Mouse (Mus musculus) spleen, postnatal 36 days (tissue): Measurements from ENCODE around the gene Lamtor1.
"Not testable (repeated sequence)": the region's sequence is repeated elsewhere in the genome, so short reads cannot be mapped to it uniquely, and the experiment has no call there.

Experiments
- DNase-seq, 2 experiments: peaks; one replicate each; pipeline ENCODE4 v3.0.0; 2022; ENCODE audit warnings: low spot score in 2 of 2, mixed read lengths in 1 of 2

Gene Lamtor1

GRCm38 (mm10) chr7:101900331-101901097, 5.2 kb upstream of the Lamtor1 start:
- DNase-seq, result no peak

DNA sequence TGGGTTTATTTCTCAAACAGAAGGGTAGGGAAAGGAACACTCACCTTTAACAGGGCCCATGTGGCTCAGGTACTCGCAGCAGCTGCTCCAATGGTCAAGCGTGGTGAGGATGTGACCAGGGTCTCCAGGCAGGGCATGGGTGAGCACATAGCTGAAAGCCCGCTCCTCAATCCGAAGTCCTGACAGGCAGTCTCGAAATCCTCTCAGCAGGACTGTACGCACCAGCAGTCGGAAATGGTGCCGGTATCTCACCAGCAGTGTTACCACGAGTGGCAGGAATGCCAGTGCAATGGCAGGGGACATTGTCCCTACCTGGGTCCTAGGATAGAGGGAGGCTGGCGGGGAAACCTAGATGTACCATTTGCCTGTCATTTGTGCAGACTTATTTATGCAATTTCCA, 3.7 kb upstream of the Lamtor1 start:
- DNase-seq, result no peak

DNA sequence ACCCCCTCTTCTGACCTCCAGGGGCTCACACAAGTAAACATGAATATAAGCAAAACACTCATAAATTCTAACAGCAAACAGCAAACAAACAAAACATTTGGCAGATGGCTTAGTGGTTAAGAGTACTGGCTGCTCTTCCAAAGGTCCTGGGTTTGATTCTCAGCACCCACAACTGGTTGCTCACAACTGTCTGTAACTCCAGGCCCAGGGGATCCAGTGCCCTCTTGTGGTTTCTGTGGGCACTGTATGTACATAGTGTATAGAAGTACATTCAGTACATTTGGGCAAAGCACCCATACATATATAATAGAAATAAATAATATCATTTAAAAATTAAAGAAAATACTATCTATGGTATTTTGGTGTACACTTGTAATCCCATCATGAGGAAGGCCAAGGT, 2.9 kb upstream of the Lamtor1 start:
- no peak for DNase-seq

- DNase-seq, result no peak
Observed at GRCm38 (mm10) chr7:101906287-101906681, 580 bp downstream of the Lamtor1 start, which contains the start of gene Tomt. Gene Tomt (minus strand): TSS chr7:101906359.

DNA sequence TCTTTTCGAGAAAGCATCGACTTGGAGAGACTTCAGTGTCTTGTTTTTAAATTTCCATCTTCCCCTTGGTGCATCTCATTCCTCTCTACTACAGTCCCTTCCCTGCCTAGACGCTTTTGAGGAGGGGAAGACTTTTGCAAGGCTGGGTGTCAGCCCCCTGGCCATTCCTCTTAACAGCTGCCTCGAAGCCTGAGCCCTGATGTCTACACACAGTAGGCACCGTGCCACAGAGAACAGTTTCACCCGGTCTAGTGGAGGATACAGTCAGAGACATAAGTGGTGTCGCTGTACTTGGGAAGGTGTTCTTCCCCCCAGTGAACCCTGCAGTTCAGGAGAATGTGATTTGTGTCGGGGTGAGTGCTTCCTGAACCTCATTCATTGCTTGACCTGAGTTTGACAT, 992 bp downstream of the Lamtor1 start:
- peak; percentile 17 to 25 for DNase-seq

DNA sequence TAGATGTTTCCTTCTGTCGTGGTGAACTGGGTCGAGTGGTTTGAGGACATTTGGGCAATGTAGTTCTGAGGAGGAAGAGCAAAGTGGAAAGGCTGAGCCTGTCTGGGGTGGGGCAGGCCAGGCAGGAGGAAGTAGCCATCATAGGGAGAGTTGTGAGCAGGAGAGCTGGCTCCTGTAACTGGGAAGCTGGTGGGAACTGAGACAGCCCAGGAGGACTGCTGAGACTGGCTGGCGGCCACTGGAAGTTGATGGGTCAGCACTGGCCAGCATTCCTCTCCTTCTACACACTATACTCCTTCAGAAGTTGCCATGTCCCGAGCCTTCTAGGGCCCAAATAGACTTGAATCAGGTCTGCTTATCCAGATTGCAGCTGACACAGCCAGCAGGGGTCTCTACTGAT, 2.7 kb downstream of the Lamtor1 start:
- no peak for DNase-seq

GRCm38 (mm10) chr7:101910138-101910537, 4.4 kb downstream of the Lamtor1 start:
- DNase-seq, result no peak

GRCm38 (mm10) chr7:101911982-101912381, 6.3 kb downstream of the Lamtor1 start:
- DNase-seq, result no peak

DNA sequence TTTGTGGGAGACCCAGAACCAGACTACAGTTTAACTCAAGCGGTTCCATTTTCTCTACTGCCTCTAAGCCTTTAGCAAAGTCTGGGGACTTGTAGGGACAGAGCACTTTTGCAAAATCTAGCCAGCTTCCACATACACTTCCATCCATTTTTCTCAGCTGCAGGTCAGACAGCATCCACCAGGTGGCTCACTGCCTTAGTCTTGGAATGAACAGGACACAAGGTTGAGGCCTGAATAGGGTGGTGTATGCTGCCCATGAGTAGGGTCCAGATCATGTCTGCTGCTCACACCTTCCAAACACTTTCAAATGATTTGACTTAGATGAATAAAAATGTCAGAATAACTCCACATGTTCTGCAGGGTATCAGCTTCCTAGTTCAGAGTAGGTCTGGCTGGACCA, 12.4 kb downstream of the Lamtor1 start:
- peak in 1 of 2 experiments; percentile 36 for DNase-seq

GRCm38 (mm10) chr7:101925892-101926291, 20.2 kb downstream of the Lamtor1 start:
- DNase-seq, result not testable (repeated sequence)

DNA sequence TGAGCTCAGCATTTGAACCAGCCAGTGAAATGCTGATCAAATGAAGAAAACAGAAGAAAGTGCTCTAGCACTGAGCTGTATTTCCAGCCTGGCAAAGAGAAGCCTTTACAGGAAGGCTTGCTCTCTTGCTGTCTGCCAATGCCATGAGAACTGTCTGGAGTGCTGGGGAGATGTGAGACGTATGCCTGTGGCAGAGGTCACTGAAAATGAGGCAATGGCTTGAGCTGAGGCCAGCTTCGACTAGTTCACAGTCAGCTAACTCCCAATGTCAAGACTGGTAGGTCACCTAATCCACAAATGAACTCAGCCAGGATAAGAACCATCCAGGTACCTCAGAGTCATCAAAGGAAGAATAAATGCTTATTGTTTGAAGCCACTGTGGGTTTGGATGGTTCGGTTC, 22.4 kb downstream of the Lamtor1 start:
- DNase-seq, result no peak

DNA sequence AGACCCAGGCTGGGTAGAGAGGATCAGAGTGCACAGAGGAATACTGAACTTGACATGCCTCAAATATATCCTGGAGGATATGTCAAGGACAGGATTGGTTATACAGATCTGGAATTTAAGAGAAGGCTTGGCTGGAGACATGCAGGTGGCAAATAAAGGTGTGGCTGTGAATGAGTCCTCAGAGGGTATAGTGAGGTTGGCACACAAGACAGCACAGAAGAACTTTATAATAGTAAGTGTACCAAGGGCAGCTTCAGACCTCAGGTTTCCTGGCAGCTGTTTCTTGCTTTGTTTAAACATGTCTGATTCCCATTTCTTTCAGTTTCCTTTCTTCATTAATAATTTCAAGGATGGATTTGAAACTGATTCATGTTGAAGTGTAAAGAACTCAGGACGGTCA, 26.8 kb downstream of the Lamtor1 start:
- no peak for DNase-seq

GRCm38 (mm10) chr7:101933300-101933699, 27.6 kb downstream of the Lamtor1 start:
- peak in 1 of 2 experiments; percentile 29 for DNase-seq

DNA sequence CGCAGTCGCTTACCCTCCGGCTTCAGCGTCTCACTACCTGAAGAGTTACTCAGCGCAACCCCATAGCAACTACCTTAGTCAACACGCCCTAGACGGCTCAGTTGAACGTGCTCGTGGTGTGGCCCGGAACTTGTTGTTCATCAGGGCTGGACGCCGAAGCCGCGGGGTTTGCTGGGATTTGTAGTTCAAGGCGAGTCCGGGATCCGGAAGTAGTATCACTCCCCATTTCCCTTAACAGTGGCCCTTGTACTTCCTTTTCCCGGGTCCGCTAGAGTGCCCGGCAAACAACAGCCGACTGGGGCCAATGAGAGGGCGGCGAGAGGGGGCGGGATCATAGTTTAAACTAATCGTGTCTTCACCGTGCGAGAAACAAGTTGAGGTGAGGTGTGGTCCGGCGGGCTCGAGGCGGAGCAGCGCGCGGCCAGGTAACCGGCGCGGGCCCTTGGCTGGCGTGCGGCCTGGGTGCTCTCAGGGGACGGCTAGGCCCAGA, 28.1 kb downstream of the Lamtor1 start, which contains the start of the genes Lrrc51 and Numa1:
Gene Lrrc51, minus strand, starts transcription at position 145 of the 490 bp plus-strand sequence.
Gene Numa1, plus strand, starts transcription at position 361 of the 490 bp plus-strand sequence.
- DNase-seq, result peak; percentile 98 to 99

GRCm38 (mm10) chr7:101935957-101936356, 30.3 kb downstream of the Lamtor1 start:
- no peak for DNase-seq

GRCm38 (mm10) chr7:101936996-101937395, 31.3 kb downstream of the Lamtor1 start:
- no peak for DNase-seq

GRCm38 (mm10) chr7:101937569-101937968, 31.9 kb downstream of the Lamtor1 start:
- no peak for DNase-seq

GRCm38 (mm10) chr7:101938348-101938747, 32.6 kb downstream of the Lamtor1 start:
- DNase-seq, result no peak

- no peak for DNase-seq
Observed at GRCm38 (mm10) chr7:101939758-101940157, 34.1 kb downstream of the Lamtor1 start.

GRCm38 (mm10) chr7:101949008-101949407, 43.3 kb downstream of the Lamtor1 start:
- DNase-seq, result peak; percentile 4 to 29

DNA sequence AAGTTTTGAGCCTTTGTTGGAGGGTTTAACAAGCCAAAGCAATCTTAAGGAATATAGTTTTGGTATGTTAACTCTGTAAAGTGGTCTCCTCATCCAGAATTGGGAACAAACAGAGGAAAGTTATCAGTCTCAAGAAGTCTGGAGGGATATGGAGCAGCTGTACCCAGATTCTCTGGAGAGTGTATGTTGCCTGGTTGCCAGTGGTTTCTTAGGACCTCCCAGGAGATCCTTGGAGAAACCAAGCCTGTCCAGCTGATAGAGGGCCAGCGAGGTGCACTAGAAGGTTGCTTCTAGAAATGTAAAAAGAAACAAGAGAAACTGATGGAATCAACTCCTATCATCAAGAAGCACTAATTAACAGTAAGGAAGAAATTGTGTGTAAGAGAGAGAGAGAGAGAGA, 45.9 kb downstream of the Lamtor1 start:
- DNase-seq, result no peak

DNA sequence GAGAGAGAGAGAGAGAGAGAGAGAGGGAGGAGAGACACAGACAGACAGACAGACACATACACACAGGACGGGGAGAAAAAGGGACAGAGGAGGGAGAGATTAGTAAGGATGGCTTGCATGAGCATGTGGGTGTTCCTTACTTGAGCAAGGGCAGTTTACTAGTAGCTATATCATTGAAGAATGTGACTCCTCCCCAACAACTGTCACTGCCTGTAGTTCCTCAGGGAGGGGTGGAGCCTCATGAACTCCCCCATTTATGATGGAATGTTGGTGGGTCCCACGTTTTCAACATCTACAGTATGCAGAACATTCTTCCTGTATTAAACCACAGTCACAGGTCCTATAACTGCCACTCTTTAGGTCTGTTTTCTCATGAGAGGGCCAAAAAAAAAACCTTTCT, 46.4 kb downstream of the Lamtor1 start:
- no peak for DNase-seq

- no peak for DNase-seq
Observed at GRCm38 (mm10) chr7:101954163-101954562, 48.5 kb downstream of the Lamtor1 start.
